Mouse (Mus musculus) thymus, postnatal 36 days (tissue): ENCODE results near the gene Acsl3.

ENCODE experiments used
- DNase-seq, 2 experiments: peaks; one replicate each; pipeline ENCODE4 v3.0.0; 2022; ENCODE audit warnings: mixed read lengths in 2 of 2

Gene Acsl3

DNA sequence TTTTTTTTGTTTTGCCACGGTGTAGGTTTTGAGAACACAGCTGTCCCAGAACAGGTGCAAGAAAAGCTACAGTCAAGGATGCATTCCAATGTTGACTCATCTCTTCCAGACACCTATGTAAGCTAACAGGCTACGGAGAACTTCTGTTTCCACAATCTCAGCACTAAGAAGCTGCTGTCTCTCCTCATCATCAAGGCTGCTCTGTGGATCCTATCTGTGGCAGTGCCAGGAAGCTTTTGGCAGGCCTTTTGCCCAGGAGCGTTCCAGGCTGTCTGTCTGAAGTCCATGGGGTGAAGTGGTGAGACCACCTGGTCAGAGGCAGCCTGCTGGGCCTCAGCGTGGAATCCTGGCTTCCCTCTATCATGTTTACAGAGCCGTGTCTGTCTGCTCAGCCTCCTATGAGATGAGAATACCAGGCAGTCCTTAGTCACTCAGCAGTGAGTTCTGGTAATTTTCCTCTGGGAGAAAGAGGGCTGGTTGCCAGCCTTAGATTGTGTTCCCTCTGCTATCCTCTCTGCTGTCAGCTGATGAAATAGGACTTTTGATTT is 87.7 kb downstream of the Acsl3 start:
- DNase-seq = no peak
